Mouse (Mus musculus) heart, embryonic 16.5 days (tissue): ENCODE measurements around the gene Zfp784. TPM values are rescaled to one million over a fixed set of nuclear protein-coding genes. Genes with fewer than 3 reads are reported as not detected.
A peak's percentile ranks its signal among the peaks of the same experiment; 100 is the strongest.
"Not testable (repeated sequence)": the region's sequence is repeated elsewhere in the genome, so short reads cannot be mapped to it uniquely, and the experiment has no call there.

Source experiments
- ATAC-seq: fragments of 200-750 bp; cut with Nextera tagmentation; replicated peaks from 2 replicates; pipeline ENCODE4 v1.8.0; 2017; ENCODE audit warnings: moderate number of reproducible peaks; ENCODE audit not compliant: insufficient read depth, low FRiP score; ENCODE audit errors: extremely low read depth
- H3K27ac ChIP-seq: fragments of 300-500 bp; sonication (generic); 2 replicates; pipeline ENCODE4 v1.5.1; 2014; ENCODE audit warnings: mild to moderate bottlenecking, low read length, control low read depth, moderate library complexity
- H3K27me3 ChIP-seq: fragments of 300-500 bp; sonication (generic); 2 replicates; pipeline ENCODE4 v1.6.1; 2014; ENCODE audit warnings: low read length, mixed read lengths; ENCODE audit not compliant: control insufficient read depth, insufficient read depth
- H3K36me3 ChIP-seq: fragments of 300-500 bp; sonication (generic); 2 replicates; pipeline ENCODE4 v1.6.1; 2014; ENCODE audit not compliant: control insufficient read depth, insufficient read depth
- H3K4me1 ChIP-seq: fragments of 300-500 bp; sonication (generic); 2 replicates; pipeline ENCODE4 v1.6.1; 2014; ENCODE audit warnings: low read length, mixed read lengths; ENCODE audit not compliant: control insufficient read depth, insufficient read depth
- H3K4me2 ChIP-seq: fragments of 300-500 bp; sonication (generic); 2 replicates; pipeline ENCODE4 v1.6.1; 2014; ENCODE audit warnings: low read depth, mild to moderate bottlenecking, control low read depth, low read length
- H3K4me3 ChIP-seq: fragments of 300-500 bp; sonication (generic); 2 replicates; pipeline ENCODE4 v1.5.1; 2014; ENCODE audit warnings: mild to moderate bottlenecking, control low read depth, low read length
- H3K9ac ChIP-seq: fragments of 300-500 bp; sonication (generic); 2 replicates; pipeline ENCODE4 v1.6.1; 2014; ENCODE audit warnings: low read length, control low read depth
- H3K9me3 ChIP-seq: fragments of 300-500 bp; sonication (generic); replicated peaks from 2 replicates; pipeline ENCODE4 v1.6.1; 2016; ENCODE audit warnings: low read length; ENCODE audit not compliant: control insufficient read depth
- WGBS: fragments of 180-500 bp; shearing (Covaris S2); extraction: QIAGEN DNeasy Blood & Tissue Kit; methylation state at CpG from one replicate; pipeline ENCODE4 v1.1.7; 2014; 5-methylcytosine and 5-hydroxymethylcytosine counted together
- polyA plus RNA-seq: library from polyadenylated mRNA; unstranded; fragments of >200 nt; fragmentation: Nextera tagmentation; extraction: Ambion mirVana; gene quantifications from 2 replicates; pipeline ENCODE4 v1.2.1, GENCODE M21; 2015

Zfp784 gene
- polyA plus RNA-seq, 1 experiment from 2014 or later: 6.8 TPM

DNA sequence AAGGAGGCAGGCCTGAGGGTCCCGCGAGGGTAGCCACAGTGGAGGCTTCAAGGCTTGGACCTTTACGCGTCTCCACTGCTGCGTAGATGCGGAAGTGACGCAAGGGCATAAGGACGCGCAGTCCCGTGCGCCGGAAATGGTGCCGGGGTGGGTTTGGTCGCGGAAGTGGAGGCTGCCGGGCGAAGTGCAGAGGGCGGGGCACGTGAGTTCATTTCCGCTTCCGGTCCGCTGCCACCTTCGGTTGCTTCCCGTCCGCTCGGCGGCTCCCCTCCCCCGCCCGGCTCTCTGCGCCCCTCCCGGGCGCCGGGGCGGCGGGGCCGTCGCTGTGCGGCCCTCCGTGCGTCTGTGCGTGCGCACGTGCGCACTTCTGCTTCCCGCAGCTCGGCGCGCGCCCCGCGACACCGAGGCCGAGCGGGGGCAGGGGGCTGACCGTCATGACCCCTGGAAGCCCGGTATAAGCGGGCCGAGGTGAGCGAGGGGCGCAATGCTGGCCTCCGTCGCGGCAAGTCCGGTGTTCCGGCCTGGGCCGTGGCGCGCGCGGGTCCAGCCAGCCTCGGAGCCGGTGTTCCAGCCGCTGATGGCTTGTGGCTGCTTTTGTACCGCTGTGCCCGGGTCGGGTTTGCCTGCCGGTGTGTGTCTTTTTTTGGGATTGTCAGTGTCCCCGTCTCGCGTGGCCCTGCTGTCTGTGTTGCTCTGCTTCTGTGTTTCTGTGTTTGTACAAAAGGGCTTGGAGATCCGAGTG lies 41.9 kb upstream of the Zfp784 start, which contains the start of gene Epn1:
TSS of gene Epn1 (plus strand) at position 226 of the 742 bp plus-strand sequence.
- peaks cover 40% of the 10 kb centered on the region for H3K36me3 ChIP-seq
- peak within 1 kb of the TSS; percentile 87 for H3K4me3 ChIP-seq
- H3K4me2 ChIP-seq: peak within 1 kb of the TSS; percentile 81
- peak; percentile 97 for ATAC-seq
- no peaks in the 10 kb centered on the region for H3K27me3 ChIP-seq
- WGBS: under 1% methylated on average over 81 of the region's 81 CpGs
- H3K4me1 ChIP-seq: peaks cover 18% of the 10 kb centered on the region
- no peaks in the 10 kb centered on the region for H3K9me3 ChIP-seq
- H3K9ac ChIP-seq: peak within 1 kb of the TSS; percentile 97
- H3K27ac ChIP-seq: peak within 1 kb of the TSS; percentile 87

DNA sequence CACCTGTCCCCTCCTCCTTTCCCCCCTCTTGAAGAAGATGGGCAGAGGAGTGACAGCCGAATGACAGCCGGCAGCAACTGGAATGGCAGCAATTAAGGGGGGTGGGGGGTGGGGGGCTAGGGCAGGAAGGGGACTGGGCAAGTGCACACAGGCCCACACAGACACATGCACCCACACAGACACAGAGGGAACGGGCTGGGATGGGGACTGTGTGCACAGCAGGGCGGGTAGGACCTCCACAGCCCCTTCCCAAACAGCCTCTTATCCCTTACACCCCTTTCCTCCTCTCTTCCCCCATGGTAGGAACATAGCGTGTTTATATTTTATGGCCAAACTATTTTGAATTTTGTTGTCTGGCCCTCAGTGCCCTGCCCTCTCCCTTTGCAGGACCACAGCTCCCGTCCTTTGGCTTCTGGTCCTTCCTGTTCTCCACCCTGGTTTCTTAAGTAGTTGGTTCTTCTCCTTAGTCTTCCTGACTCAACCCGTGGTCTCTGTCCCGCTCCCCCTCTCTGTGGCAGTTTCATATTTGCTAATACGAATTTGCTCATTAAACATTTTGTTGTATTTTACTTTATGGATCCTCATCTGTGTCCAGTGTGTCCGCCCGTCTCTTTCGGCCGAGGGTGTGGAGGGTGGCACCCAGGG lies 41.2 kb upstream of the Zfp784 start:
- peaks cover 42% of the 10 kb centered on the region for H3K36me3 ChIP-seq

DNA sequence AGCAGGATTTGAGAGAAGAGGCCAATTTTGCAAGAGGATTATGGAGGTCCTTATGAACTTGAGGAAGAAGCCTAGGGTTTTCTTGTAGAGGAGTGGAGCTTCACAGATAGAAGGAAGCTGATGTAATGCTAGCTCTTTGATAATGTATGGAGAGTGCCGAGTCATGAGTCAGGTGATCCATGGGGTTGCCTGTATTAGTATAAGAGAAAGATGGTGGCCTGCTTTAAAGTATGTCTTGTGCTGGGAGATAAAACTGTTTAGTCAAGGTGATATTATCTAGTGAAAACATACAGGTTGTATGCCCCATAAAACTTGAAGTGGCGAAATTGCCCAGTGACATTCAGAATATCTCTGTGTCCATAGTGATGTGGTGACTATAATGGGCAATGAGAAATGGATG lies 38.7 kb upstream of the Zfp784 start:
- H3K27ac ChIP-seq: no peak overlapping the region
- no peak for ATAC-seq

More for the DNA sequence above, 41.2 kb upstream of the Zfp784 start:
- not testable (repeated sequence) for H3K9me3 ChIP-seq, H3K27me3 ChIP-seq, ATAC-seq
- peak overlapping the region; percentile 81 for H3K4me2 ChIP-seq
- peak overlapping the region; percentile 87 for H3K27ac ChIP-seq
- peaks cover 18% of the 10 kb centered on the region for H3K4me1 ChIP-seq
- WGBS: 41% methylated on average over 9 of the region's 13 CpGs
- H3K4me3 ChIP-seq: peak overlapping the region; percentile 87
- peak overlapping the region; percentile 71 for H3K9ac ChIP-seq

DNA sequence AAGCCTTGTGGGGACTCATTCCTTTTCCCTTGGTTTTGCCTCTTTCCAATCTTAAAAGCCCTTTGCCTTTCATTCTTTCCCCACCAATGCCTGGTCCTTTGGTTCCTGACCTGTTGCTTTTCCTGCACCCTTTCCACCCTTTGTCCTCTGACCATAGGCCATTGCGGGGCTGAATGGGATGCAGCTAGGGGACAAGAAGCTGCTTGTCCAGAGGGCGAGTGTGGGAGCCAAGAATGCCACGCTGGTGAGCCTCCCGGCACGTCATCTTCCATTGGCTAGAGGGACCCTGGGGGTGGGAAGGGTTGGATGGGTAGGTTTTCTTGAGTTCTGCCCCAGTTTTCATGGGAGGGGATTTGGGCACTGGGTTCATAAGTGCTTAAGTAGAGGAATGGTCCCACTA lies 36.7 kb upstream of the Zfp784 start:
- Histone ChIP-seq H3K9ac (no peak overlapping the region), H3K4me2 (no peak overlapping the region), H3K9me3 (no peaks in the 10 kb centered on the region), H3K4me1 (no peaks in the 10 kb centered on the region), H3K27ac (no peak overlapping the region), H3K36me3 (peaks cover 74% of the 10 kb centered on the region), H3K27me3 (no peaks in the 10 kb centered on the region), H3K4me3 (no peak overlapping the region)
- no peak for ATAC-seq
- WGBS: 91% methylated on average over 5 of the region's 5 CpGs

More for the DNA sequence above, 38.7 kb upstream of the Zfp784 start:
- H3K4me1 ChIP-seq: peaks cover 11% of the 10 kb centered on the region
- H3K9me3 ChIP-seq: no peaks in the 10 kb centered on the region
- H3K9ac ChIP-seq: no peak overlapping the region
- no peaks in the 10 kb centered on the region for H3K27me3 ChIP-seq
- no peak overlapping the region for H3K4me3 ChIP-seq
- WGBS: 78% methylated on average over 2 of the region's 2 CpGs
- H3K36me3 ChIP-seq: peaks cover 57% of the 10 kb centered on the region
- H3K4me2 ChIP-seq: no peak overlapping the region

DNA sequence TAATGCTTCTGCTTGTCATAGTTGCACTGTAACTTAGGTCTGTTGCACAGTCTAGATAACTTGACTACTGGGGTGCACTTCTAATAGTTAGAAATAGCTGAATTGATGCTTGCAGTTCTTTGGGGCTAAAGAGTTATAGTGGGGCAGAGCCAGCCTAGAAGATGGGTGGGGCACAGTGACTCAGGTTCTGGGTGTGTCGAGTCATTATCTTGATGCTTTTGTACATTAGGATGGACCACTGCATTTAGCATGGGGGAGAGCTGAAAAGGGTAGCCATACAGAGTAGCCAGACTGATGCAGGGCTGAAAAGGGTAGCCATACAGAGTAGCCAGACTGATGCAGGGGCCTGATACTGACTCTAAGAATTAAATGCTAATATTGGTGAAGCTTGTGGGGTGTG lies 35.3 kb upstream of the Zfp784 start:
- no peak overlapping the region for H3K9ac ChIP-seq
- peaks cover 82% of the 10 kb centered on the region for H3K36me3 ChIP-seq
- no peak overlapping the region for H3K4me3 ChIP-seq
- no peak for ATAC-seq
- H3K4me1 ChIP-seq: no peaks in the 10 kb centered on the region
- 62% methylated on average over 1 of the region's 1 CpGs for WGBS
- H3K4me2 ChIP-seq: no peak overlapping the region
- no peak overlapping the region for H3K27ac ChIP-seq
- no peaks in the 10 kb centered on the region for H3K27me3 ChIP-seq
- H3K9me3 ChIP-seq: no peaks in the 10 kb centered on the region

DNA sequence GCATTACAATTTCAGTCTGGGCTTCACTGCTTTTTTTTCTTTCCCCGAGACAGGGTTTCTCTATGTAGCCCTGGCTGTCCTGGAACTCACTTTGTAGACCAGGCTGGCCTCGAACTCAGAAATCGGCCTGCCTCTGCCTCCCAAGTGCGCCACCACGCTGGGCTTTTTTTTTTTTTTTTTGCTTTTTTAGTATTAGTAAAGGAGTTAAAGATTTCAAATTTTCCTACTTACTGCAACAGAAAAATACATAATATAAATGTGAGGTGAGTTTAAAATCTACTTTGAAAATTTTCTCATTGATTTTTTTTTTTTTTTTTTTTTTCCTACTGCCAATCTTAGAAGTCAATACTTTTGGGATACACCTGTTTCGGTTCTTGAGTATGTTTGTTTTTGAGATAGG lies 26.6 kb upstream of the Zfp784 start:
- Histone ChIP-seq H3K27me3 (no peaks in the 10 kb centered on the region), H3K4me1 (peaks cover 31% of the 10 kb centered on the region), H3K4me2 (no peak overlapping the region), H3K4me3 (no peak overlapping the region), H3K36me3 (peaks cover 29% of the 10 kb centered on the region), H3K9ac (no peak overlapping the region), H3K27ac (no peak overlapping the region), H3K9me3 (no peaks in the 10 kb centered on the region)
- ATAC-seq: no peak
- 89% methylated on average over 6 of the region's 6 CpGs for WGBS

DNA sequence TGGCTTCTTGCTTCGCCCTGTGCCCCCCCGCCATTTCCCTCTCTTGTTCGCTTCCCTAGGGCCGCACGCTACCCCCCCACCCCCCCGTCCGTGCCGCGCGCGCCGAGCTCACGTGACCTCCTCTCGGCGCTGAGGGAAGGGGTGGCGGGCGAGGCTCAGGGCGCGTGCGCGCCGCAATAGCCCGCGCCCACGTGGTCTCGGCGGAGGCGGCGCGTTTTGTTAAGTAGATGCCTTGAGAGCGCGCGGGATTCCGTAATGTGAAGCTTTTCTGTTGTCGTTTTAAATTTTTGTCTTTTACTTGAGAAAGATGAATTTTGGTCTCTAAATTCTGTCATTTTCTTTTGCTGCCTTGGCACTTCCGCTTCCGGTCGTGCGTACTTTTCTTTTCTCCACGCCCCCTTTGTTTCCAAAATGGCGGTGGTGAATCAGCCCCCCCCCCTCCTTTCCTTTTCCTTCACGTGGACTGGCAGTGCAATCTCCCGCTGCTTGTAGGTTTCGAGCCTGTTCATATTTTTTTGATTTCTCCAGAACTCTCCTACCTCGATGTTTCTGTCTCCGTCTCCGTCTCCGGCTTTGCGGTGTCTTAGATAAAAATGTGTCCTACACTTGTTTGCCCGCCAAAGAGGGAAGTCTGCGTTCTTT lies 24.2 kb upstream of the Zfp784 start:
- Histone ChIP-seq H3K27ac (peak overlapping the region; percentile 100), H3K36me3 (peaks cover 13% of the 10 kb centered on the region), H3K4me1 (peaks cover 33% of the 10 kb centered on the region), H3K27me3 (peaks cover 8% of the 10 kb centered on the region), H3K4me2 (peak overlapping the region; percentile 96), H3K9ac (peak overlapping the region; percentile 82), H3K4me3 (peak overlapping the region; percentile 88), H3K9me3 (no peaks in the 10 kb centered on the region)
- under 1% methylated on average over 42 of the region's 51 CpGs for WGBS
- peak; percentile 38 for ATAC-seq

DNA sequence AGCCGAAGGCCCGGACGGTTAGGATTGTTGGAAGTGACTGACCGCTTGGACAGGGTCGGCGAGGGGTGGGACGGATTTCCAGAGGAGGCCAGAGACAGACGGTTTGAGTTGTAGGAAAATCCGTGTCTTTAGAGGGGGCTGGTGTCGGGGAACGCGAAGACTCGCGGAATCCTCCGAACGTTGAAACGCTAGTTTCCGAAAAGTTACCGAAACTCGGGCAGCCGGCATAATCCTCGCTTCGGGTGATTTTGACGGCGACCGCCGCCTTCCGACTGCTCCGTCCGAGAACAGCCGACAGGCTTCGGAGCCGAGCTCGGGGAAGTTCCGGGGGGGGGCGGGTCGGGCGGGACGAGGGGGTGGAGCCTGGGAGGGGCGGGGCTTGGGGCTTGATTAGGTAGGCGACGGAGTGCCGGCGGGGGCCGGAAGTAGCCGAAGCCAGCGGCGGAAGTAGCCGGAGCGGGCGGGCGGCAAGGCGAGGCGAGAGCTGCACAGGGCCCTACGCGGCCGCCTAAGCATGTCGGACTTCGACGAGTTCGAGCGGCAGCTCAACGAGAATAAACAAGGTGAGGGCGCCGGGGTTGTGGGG lies 23.6 kb upstream of the Zfp784 start, which contains the start of gene U2af2:
TSS of gene U2af2 (plus strand) at position 370 of the 586 bp plus-strand sequence.
- peak within 1 kb of the TSS; percentile 96 for H3K4me2 ChIP-seq
- WGBS: under 1% methylated on average over 63 of the region's 65 CpGs
- peak; percentile 68 for ATAC-seq
- peaks cover 14% of the 10 kb centered on the region for H3K27me3 ChIP-seq
- peaks cover 9% of the 10 kb centered on the region for H3K36me3 ChIP-seq
- H3K9ac ChIP-seq: peak within 1 kb of the TSS; percentile 97
- H3K4me1 ChIP-seq: peaks cover 34% of the 10 kb centered on the region
- peak within 1 kb of the TSS; percentile 88 for H3K4me3 ChIP-seq
- H3K9me3 ChIP-seq: no peaks in the 10 kb centered on the region
- H3K27ac ChIP-seq: peak within 1 kb of the TSS; percentile 100
